Mouse (Mus musculus) heart, adult 8-10 months (tissue): ENCODE measurements around the gene Lman2. TPM values are rescaled to one million over a fixed set of nuclear protein-coding genes. Genes with fewer than 3 reads are reported as not detected.
A peak's percentile ranks its signal among the peaks of the same experiment; 100 is the strongest.

Experiments used
- DNase-seq: peaks from one replicate; pipeline ENCODE4 v3.0.0; 2022; ENCODE audit warnings: low spot score
- total RNA-seq, 4 experiments: library from RNA; stranded (reverse); gene quantifications; 2 replicates each; pipeline ENCODE4 v1.2.4; 2022

Lman2 gene
- total RNA-seq, 4 experiments from 2014 or later = 50.1 to 52.8 (median 51.7) TPM

- no peak for DNase-seq
These were observed 35.4 kb downstream of the Lman2 start for GRCm38 (mm10) chr13:55327169-55327568.

GRCm38 (mm10) chr13:55325596-55325995 lies 37.0 kb downstream of the Lman2 start:
- no peak for DNase-seq

GRCm38 (mm10) chr13:55322130-55322825 lies 40.3 kb downstream of the Lman2 start:
- no peak for DNase-seq

- peak; percentile 78 for DNase-seq
These were observed 41.0 kb downstream of the Lman2 start, which contains the start of gene Rab24 for GRCm38 (mm10) chr13:55321434-55322129. TSS of gene Rab24 (minus strand) at chr13:55321946.

GRCm38 (mm10) chr13:55319931-55320533 lies 42.6 kb downstream of the Lman2 start, which contains the start of gene Prelid1:
TSS of gene Prelid1 (plus strand) at chr13:55320500.
- no peak for DNase-seq

GRCm38 (mm10) chr13:55318351-55318750 lies 44.2 kb downstream of the Lman2 start:
- DNase-seq = no peak

- DNase-seq = no peak
These were observed 47.6 kb downstream of the Lman2 start for GRCm38 (mm10) chr13:55314891-55315412.

- no peak for DNase-seq
These were observed 49.5 kb downstream of the Lman2 start for GRCm38 (mm10) chr13:55313051-55313450.

GRCm38 (mm10) chr13:55312028-55312630 lies 50.5 kb downstream of the Lman2 start:
- no peak for DNase-seq

GRCm38 (mm10) chr13:55300913-55301312 lies 61.7 kb downstream of the Lman2 start:
- no peak for DNase-seq

GRCm38 (mm10) chr13:55296760-55297159 lies 65.8 kb downstream of the Lman2 start:
- no peak for DNase-seq

Other genes starting within 250 kb of the Lman2 start
- gene Gm17617, start 229.2 kb downstream of the Lman2 start, total RNA-seq = not detected
- under 1 TPM in 3 of 4 experiments, not detected in 1; 0.16 to 0.29 (median 0.28) TPM for gene Fgfr4, start 210.1 kb downstream of the Lman2 start, total RNA-seq
- gene Nsd1, start 153.0 kb downstream of the Lman2 start, total RNA-seq = 10 to 100 TPM; 47.2 to 55.1 (median 51.9) TPM
- gene Prelid1, start 42.3 kb downstream of the Lman2 start, total RNA-seq = 10 to 100 TPM; 31.4 to 47.5 (median 39.6) TPM
- 10 to 100 TPM; 29.4 to 47.1 (median 38.3) TPM for gene Rab24, start 40.8 kb downstream of the Lman2 start, total RNA-seq
- gene Mxd3, start 33.0 kb downstream of the Lman2 start, total RNA-seq = under 1 TPM in 2 of 4 experiments, not detected in 2; 0.46 to 0.97 TPM
- under 1 TPM; 0.19 to 0.80 (median 0.41) TPM for gene Rgs14, start 6.9 kb upstream of the Lman2 start, total RNA-seq
- not detected for gene Slc34a1, start 35.4 kb upstream of the Lman2 start, total RNA-seq
- gene Pfn3, start 52.4 kb upstream of the Lman2 start, total RNA-seq = not detected
- not detected for gene F12, start 64.0 kb upstream of the Lman2 start, total RNA-seq
- 10 to 100 TPM; 14.9 to 19.0 (median 16.6) TPM for gene Grk6, start 82.3 kb upstream of the Lman2 start, total RNA-seq
- gene Prr7, start 101.5 kb upstream of the Lman2 start, total RNA-seq = 1 to 10 TPM in 1 of 4 experiments, under 1 TPM in 3; 0.44 to 1.2 (median 0.65) TPM
- 1 to 10 TPM; 3.8 to 6.4 (median 5.1) TPM for gene Dbn1, start 125.3 kb upstream of the Lman2 start, total RNA-seq
- 10 to 100 TPM; 38.4 to 49.4 (median 49.0) TPM for gene Pdlim7, start 150.9 kb upstream of the Lman2 start, total RNA-seq
- gene Dok3, start 166.5 kb upstream of the Lman2 start, total RNA-seq = 1 to 10 TPM in 3 of 4 experiments, under 1 TPM in 1; 0.97 to 3.8 (median 1.4) TPM
- gene Ddx41, start 173.9 kb upstream of the Lman2 start, total RNA-seq = 10 to 100 TPM; 11.8 to 17.0 (median 13.7) TPM
- gene Fam193b, start 208.3 kb upstream of the Lman2 start, total RNA-seq = 10 to 100 TPM; 11.5 to 18.3 (median 13.6) TPM
- gene Tmed9, start 210.9 kb upstream of the Lman2 start, total RNA-seq = 100 to 1,000 TPM in 1 of 4 experiments, 10 to 100 TPM in 3; 80.6 to 102 (median 90.0) TPM
- gene B4galt7, start 237.1 kb upstream of the Lman2 start, total RNA-seq = 1 to 10 TPM; 8.0 to 9.1 (median 8.8) TPM